Mouse (Mus musculus) CH12.LX (cell line): ENCODE data around the gene Mbl1. TPM values are rescaled to one million over a fixed set of nuclear protein-coding genes. Genes with fewer than 3 reads are reported as not detected.

ENCODE experiments used
- DNase-seq: peaks from one replicate; pipeline ENCODE4 v3.0.0-alpha.2; 2013; ENCODE audit errors: extremely low read depth
- H3K27ac ChIP-seq: 2 replicates; pipeline ENCODE4 v1.5.1; 2012; ENCODE audit warnings: low read depth, mild to moderate bottlenecking, control low read depth, moderate library complexity; ENCODE audit not compliant: insufficient read depth
- H3K27me3 ChIP-seq: replicated peaks from 2 replicates; pipeline ENCODE3; 2012; ENCODE audit warnings: inconsistent platforms
- H3K36me3 ChIP-seq, 2 experiments: replicated peaks in 1 of 2; 2 replicates each; pipeline versions ENCODE3 to v1.6.1; 2012; ENCODE audit warnings: inconsistent platforms in 1 of 2, low read length in 1 of 2, mild to moderate bottlenecking in 1 of 2, mixed read lengths in 1 of 2, moderate library complexity in 1 of 2; ENCODE audit not compliant: control insufficient read depth in 1 of 2, insufficient read depth in 1 of 2
- H3K4me1 ChIP-seq, 2 experiments: 2 replicates each; pipeline ENCODE4 v1.6.1; 2012; ENCODE audit warnings: inconsistent platforms in 1 of 2, moderate library complexity in 1 of 2; ENCODE audit not compliant: insufficient read depth in 2 of 2, control insufficient read depth in 1 of 2
- H3K4me2 ChIP-seq: 2 replicates; pipeline ENCODE4 v1.6.1; 2012; ENCODE audit warnings: low read depth, mild to moderate bottlenecking, control low read depth; ENCODE audit not compliant: poor library complexity, insufficient read depth, severe bottlenecking
- H3K4me3 ChIP-seq, 3 experiments: fragments of 150-350 bp in 1 of 3; sonication (generic) in 1 of 3; replicated peaks in 1 of 3; 2 replicates each; pipeline versions ENCODE3 to v1.5.1; 2011 to 2012; ENCODE audit warnings: low read depth in 2 of 3, low read length in 2 of 3, mild to moderate bottlenecking in 2 of 3, moderate library complexity in 2 of 3, control low read depth in 1 of 3, improper control_type of control experiment in 1 of 3, inconsistent platforms in 1 of 3, mixed read lengths in 1 of 3; ENCODE audit not compliant: poor library complexity in 1 of 3
- H3K79me2 ChIP-seq: replicated peaks from 2 replicates; pipeline ENCODE4 v1.6.1; 2012; ENCODE audit warnings: mild to moderate bottlenecking, moderate library complexity; ENCODE audit not compliant: control insufficient read depth, poor library complexity, insufficient read depth, severe bottlenecking; ENCODE audit errors: extremely low read depth
- H3K9ac ChIP-seq: 2 replicates; pipeline ENCODE4 v1.6.1; 2012; ENCODE audit warnings: low read depth, mild to moderate bottlenecking, control low read depth, moderate library complexity; ENCODE audit not compliant: insufficient read depth
- H3K9me3 ChIP-seq: replicated peaks from 2 replicates; pipeline ENCODE3; 2012; ENCODE audit warnings: low read length, inconsistent platforms, mixed read lengths
- CHD2 ChIP-seq: IDR thresholded peaks from 2 replicates; pipeline ENCODE4 v1.6.1; 2011; ENCODE audit warnings: low read length, improper control_type of control experiment
- ELF1 ChIP-seq: IDR thresholded peaks from 2 replicates; pipeline ENCODE4 v1.6.1; 2014; ENCODE audit warnings: low read depth, mild to moderate bottlenecking, inconsistent platforms, low read length, improper control_type of control experiment
- GABPA ChIP-seq: IDR thresholded peaks from 2 replicates; pipeline ENCODE4 v1.6.1; 2012; ENCODE audit warnings: low read depth, low read length, improper control_type of control experiment, inconsistent platforms; ENCODE audit not compliant: insufficient replicate concordance
- HCFC1 ChIP-seq: IDR thresholded peaks from 2 replicates; pipeline ENCODE4 v1.6.1; 2012; ENCODE audit warnings: low read depth, mild to moderate bottlenecking, inconsistent platforms, low read length, improper control_type of control experiment
- JUN ChIP-seq: IDR thresholded peaks from 2 replicates; pipeline ENCODE4 v1.6.1; 2011; ENCODE audit warnings: low read depth, mild to moderate bottlenecking, low read length, improper control_type of control experiment, moderate library complexity; ENCODE audit not compliant: insufficient read depth
- JUND ChIP-seq: conservative IDR thresholded peaks from 2 replicates; pipeline ENCODE4 v1.6.1; 2011; ENCODE audit warnings: low read depth, low read length, improper control_type of control experiment
- PAX5 ChIP-seq: IDR thresholded peaks from 2 replicates; pipeline ENCODE4 v1.6.1; 2012; ENCODE audit warnings: low read length, inconsistent platforms, mixed read lengths
- POLR2AphosphoS2 ChIP-seq: IDR thresholded peaks from 2 replicates; pipeline ENCODE4 v1.6.1; 2011; ENCODE audit warnings: low read depth, low read length, improper control_type of control experiment
- TCF12 ChIP-seq: IDR thresholded peaks from 2 replicates; pipeline ENCODE4 v1.6.1; 2014; ENCODE audit warnings: low read depth, mild to moderate bottlenecking, inconsistent platforms, low read length, improper control_type of control experiment
- UBTF ChIP-seq: IDR thresholded peaks from 2 replicates; pipeline ENCODE4 v1.6.1; 2012; ENCODE audit warnings: low read depth, mild to moderate bottlenecking, inconsistent platforms, low read length, improper control_type of control experiment, moderate library complexity
- USF2 ChIP-seq: conservative IDR thresholded peaks from 2 replicates; pipeline ENCODE4 v1.6.1; 2011; ENCODE audit warnings: low read depth, low read length, improper control_type of control experiment
- ZC3H11A ChIP-seq: IDR thresholded peaks from 2 replicates; pipeline ENCODE4 v1.6.1; 2012; ENCODE audit warnings: low read depth, mild to moderate bottlenecking, inconsistent platforms, low read length, improper control_type of control experiment
- ZMIZ1 ChIP-seq: IDR thresholded peaks from 2 replicates; pipeline ENCODE4 v1.6.1; 2012; ENCODE audit warnings: low read depth, mild to moderate bottlenecking, inconsistent platforms, low read length, improper control_type of control experiment
- dilution Hi-C: fragments of 300-500 bp; cut with MboI; formaldehyde crosslinking; loops from 2 replicates; pipeline ENCODE4 v1.14.3; 2020; ENCODE audit warnings: low sequenced_read_pairs; ENCODE audit not compliant: extremely low pct_unique_long_range_greater_than_20kb, extremely low pct_ligation_motif_present
- in situ Hi-C: fragments of 300-500 bp; cut with MboI; formaldehyde crosslinking; loops from 3 replicates; pipeline ENCODE4 v1.14.3; 2019; ENCODE audit warnings: low sequenced_read_pairs, low pct_ligation_motif_present, low pct_unique_long_range_greater_than_20kb, mixed read lengths
- polyA plus RNA-seq: library from polyadenylated mRNA; unstranded; fragments of >175 nt; gene quantifications from 2 replicates; pipeline ENCODE4 v1.2.1, GENCODE M21; 2012; ENCODE audit warnings: low read depth; ENCODE audit not compliant: insufficient read length
- total RNA-seq, 2 experiments: library from RNA; depleted of rRNA; stranded (reverse); fragments of 300-350 nt in 1 of 2; fragments of >200 nt in 1 of 2; gene quantifications; 2 replicates each; pipeline ENCODE4 v1.2.3; 2012 to 2014

Gene Mbl1
- total and polyA plus RNA-seq, 3 experiments: not detected

DNA sequence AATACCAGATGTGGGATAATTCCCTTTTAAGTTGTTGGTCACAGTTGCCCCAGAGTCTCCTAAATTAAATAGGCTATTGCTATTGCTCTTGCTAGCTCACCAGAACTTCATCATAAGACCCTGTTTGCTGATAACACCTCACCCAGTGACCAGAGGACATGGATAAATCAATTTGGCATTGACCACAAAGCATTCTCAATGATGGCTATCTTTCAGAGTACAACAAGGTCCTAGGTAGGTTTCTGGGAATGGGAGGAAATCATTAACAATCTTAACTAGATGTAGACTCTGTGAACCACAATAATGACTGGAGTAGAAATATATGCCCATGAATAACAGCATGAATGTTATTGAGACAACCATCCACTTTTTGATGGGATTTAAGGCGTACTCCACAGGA, 10.6 kb upstream of the Mbl1 start:
- Histone ChIP-seq H3K4me3 (no peak overlapping the region), H3K9me3 (no peaks in the 10 kb centered on the region), H3K79me2 (no peaks in the 10 kb centered on the region), H3K36me3 (no peaks in the 10 kb centered on the region), H3K27me3 (no peaks in the 10 kb centered on the region), H3K27ac (no peak overlapping the region)
- no peak for DNase-seq
- in situ Hi-C loops: no loop called here
- TF ChIP-seq ZC3H11A: no peak
- TF ChIP-seq PAX5: no peak
- TF ChIP-seq, all 38 proteins: peak for 0
- Histone ChIP-seq H3K4me1 (no peaks in the 10 kb centered on the region), H3K9ac (no peak overlapping the region), H3K4me2 (no peak overlapping the region)
- dilution Hi-C loops: no loop called here

DNA sequence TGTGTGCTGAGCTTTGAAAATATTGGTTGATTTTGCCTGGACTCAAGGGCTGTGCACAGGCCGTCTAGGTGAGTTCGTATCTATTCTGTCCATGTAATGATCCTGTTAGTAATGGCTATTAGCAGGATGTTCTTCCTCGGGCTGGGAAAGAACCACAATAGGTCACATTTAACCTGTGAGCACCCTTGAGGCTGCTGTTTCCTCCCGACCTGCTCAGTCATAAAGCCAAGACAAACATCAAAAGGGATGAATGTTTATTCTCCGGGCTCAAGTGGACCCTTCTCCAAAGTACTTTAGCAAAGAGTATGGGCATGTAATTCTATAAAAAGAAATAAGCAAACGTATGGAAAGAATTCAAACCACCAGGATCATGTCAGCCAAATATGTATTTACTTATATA, 5.2 kb upstream of the Mbl1 start:
- dilution Hi-C loops: no loop called here
- DNase-seq: no peak

DNA sequence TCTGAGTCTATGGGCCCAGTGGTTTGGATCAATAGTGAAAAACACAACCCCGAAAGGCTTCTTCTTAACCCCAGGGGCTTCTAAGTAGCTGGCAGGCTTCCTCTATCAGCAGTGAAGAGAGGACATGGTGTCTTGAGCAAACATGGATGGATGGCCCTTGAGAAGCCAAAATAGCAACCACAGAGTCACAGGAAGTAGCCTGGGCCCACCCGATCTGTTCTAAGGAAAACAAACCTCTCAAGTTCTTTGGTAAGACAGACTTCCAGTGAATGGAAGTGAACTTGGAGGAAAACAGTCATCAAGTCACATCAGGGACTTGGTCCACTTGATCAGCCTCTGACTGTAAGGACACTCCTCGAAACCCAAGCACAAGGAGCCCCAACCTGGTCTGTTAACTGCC, 4.3 kb upstream of the Mbl1 start:
- no peaks in the 10 kb centered on the region for H3K9me3 ChIP-seq
- H3K9ac ChIP-seq: no peak overlapping the region
- dilution Hi-C loops (no loop called here), in situ Hi-C loops (no loop called here)
- no peaks in the 10 kb centered on the region for H3K4me1 ChIP-seq
- no peaks in the 10 kb centered on the region for H3K36me3 ChIP-seq
- no peaks in the 10 kb centered on the region for H3K27me3 ChIP-seq
- DNase-seq: no peak
- H3K79me2 ChIP-seq: no peaks in the 10 kb centered on the region
- no peak overlapping the region; the same call in 1 of the 2 replicates for H3K4me2 ChIP-seq
- H3K27ac ChIP-seq: no peak overlapping the region
- no peak for TF ChIP-seq ELF1
- TF ChIP-seq POLR2AphosphoS2: no peak
- TF ChIP-seq PAX5: no peak
- no peak for TF ChIP-seq ZC3H11A
- TF ChIP-seq GABPA: no peak
- TF ChIP-seq UBTF: no peak
- TF ChIP-seq JUND: no peak
- TF ChIP-seq JUN: no peak
- TF ChIP-seq TCF12: no peak
- TF ChIP-seq ZMIZ1: no peak
- no peak overlapping the region for H3K4me3 ChIP-seq

More for the DNA sequence above, 5.2 kb upstream of the Mbl1 start:
- no peak for TF ChIP-seq POLR2AphosphoS2
- TF ChIP-seq UBTF: no peak
- no peak for TF ChIP-seq USF2
- TF ChIP-seq HCFC1: no peak
- no peak for TF ChIP-seq CHD2
- H3K9me3 ChIP-seq: no peaks in the 10 kb centered on the region
- H3K79me2 ChIP-seq: no peaks in the 10 kb centered on the region
- in situ Hi-C loops: no loop called here
- no peak overlapping the region for H3K27ac ChIP-seq
- no peaks in the 10 kb centered on the region for H3K27me3 ChIP-seq
- no peak overlapping the region for H3K4me2 ChIP-seq
- no peaks in the 10 kb centered on the region for H3K36me3 ChIP-seq
- H3K4me1 ChIP-seq: no peaks in the 10 kb centered on the region
- no peak overlapping the region for H3K9ac ChIP-seq
- no peak overlapping the region for H3K4me3 ChIP-seq
